Mouse (Mus musculus): Measurements from ENCODE around the gene Stat1. TPM values are rescaled to one million over a fixed set of nuclear protein-coding genes. Genes with fewer than 3 reads are reported as not detected.

Gene Stat1
- polyA plus RNA-seq, 1 experiment, result 40.8 TPM

GRCm38 (mm10) chr1:52158040-52158439 is 38.8 kb downstream of the Stat1 start:
- DNase-seq, result peak; percentile 76
- WGBS, result 57% methylated on average over 2 of the region's 2 CpGs
- H3K27ac ChIP-seq (ENCODE audit: insufficient read depth, low read depth, low read length), result peak overlapping the region; percentile 42; the same call in 1 of the 2 replicates
- TF ChIP-seq CTCF (conservative IDR thresholded peaks at IDR 0.05; ENCODE audit: insufficient read depth, insufficient read length, low read depth, low read length), result no peak
- TF ChIP-seq POLR2A (IDR thresholded peaks at IDR 0.05; ENCODE audit: low read depth, low read length), result no peak
- peaks cover 1% of the 10 kb centered on the region; the same call in 1 of the 2 replicates for H3K36me3 ChIP-seq (ENCODE audit: control insufficient read depth, insufficient read depth, low read length)
- no peak overlapping the region for H3K4me3 ChIP-seq (ENCODE audit: insufficient read depth, low read depth, low read length)
- no peaks in the 10 kb centered on the region for H3K27me3 ChIP-seq (replicated peaks; ENCODE audit: control insufficient read depth, insufficient read depth, low read length)
- peaks cover 17% of the 10 kb centered on the region for H3K4me1 ChIP-seq (ENCODE audit: control insufficient read depth, insufficient read depth, low read length)

GRCm38 (mm10) chr1:52158490-52159381 is 39.5 kb downstream of the Stat1 start:
- WGBS, result 46% methylated on average over 17 of the region's 17 CpGs
- Histone ChIP-seq H3K27ac (ENCODE audit: insufficient read depth, low read depth, low read length) (peak overlapping the region; percentile 11; the same call in 1 of the 2 replicates), H3K4me1 (ENCODE audit: control insufficient read depth, insufficient read depth, low read length) (peaks cover 17% of the 10 kb centered on the region), H3K36me3 (ENCODE audit: control insufficient read depth, insufficient read depth, low read length) (peaks cover 1% of the 10 kb centered on the region; the same call in 1 of the 2 replicates), H3K27me3 (replicated peaks; ENCODE audit: control insufficient read depth, insufficient read depth, low read length) (no peaks in the 10 kb centered on the region), H3K4me3 (ENCODE audit: insufficient read depth, low read depth, low read length) (no peak overlapping the region)
- no peak for TF ChIP-seq POLR2A (IDR thresholded peaks at IDR 0.05; ENCODE audit: low read depth, low read length)
- TF ChIP-seq CTCF (conservative IDR thresholded peaks at IDR 0.05; ENCODE audit: insufficient read depth, insufficient read length, low read depth, low read length), result no peak
- DNase-seq, result peak; percentile 41

- no peak for TF ChIP-seq CTCF (conservative IDR thresholded peaks at IDR 0.05; ENCODE audit: insufficient read depth, insufficient read length, low read depth, low read length)
- H3K27me3 ChIP-seq (replicated peaks; ENCODE audit: control insufficient read depth, insufficient read depth, low read length), result no peaks in the 10 kb centered on the region
- H3K4me1 ChIP-seq (ENCODE audit: control insufficient read depth, insufficient read depth, low read length), result peaks cover 12% of the 10 kb centered on the region
- 86% methylated on average over 8 of the region's 8 CpGs for WGBS
- H3K4me3 ChIP-seq (ENCODE audit: insufficient read depth, low read depth, low read length), result no peak overlapping the region
- DNase-seq, result no peak
- no peak overlapping the region for H3K27ac ChIP-seq (ENCODE audit: insufficient read depth, low read depth, low read length)
- H3K36me3 ChIP-seq (ENCODE audit: control insufficient read depth, insufficient read depth, low read length), result peaks cover 1% of the 10 kb centered on the region
These were observed 41.9 kb downstream of the Stat1 start for GRCm38 (mm10) chr1:52161151-52161550.

GRCm38 (mm10) chr1:52163707-52164457 is 44.6 kb downstream of the Stat1 start:
- Histone ChIP-seq H3K4me1 (ENCODE audit: control insufficient read depth, insufficient read depth, low read length) (peaks cover 2% of the 10 kb centered on the region; the same call in 1 of the 2 replicates), H3K36me3 (ENCODE audit: control insufficient read depth, insufficient read depth, low read length) (peaks cover 1% of the 10 kb centered on the region), H3K4me3 (ENCODE audit: insufficient read depth, low read depth, low read length) (no peak overlapping the region), H3K27ac (ENCODE audit: insufficient read depth, low read depth, low read length) (no peak overlapping the region), H3K27me3 (replicated peaks; ENCODE audit: control insufficient read depth, insufficient read depth, low read length) (no peaks in the 10 kb centered on the region)
- WGBS, result 84% methylated on average over 5 of the region's 5 CpGs
- TF ChIP-seq POLR2A (IDR thresholded peaks at IDR 0.05; ENCODE audit: low read depth, low read length), result no peak
- TF ChIP-seq CTCF (conservative IDR thresholded peaks at IDR 0.05; ENCODE audit: insufficient read depth, insufficient read length, low read depth, low read length), result no peak
- DNase-seq, result no peak

- Histone ChIP-seq H3K27ac (ENCODE audit: insufficient read depth, low read depth, low read length) (no peak overlapping the region), H3K27me3 (replicated peaks; ENCODE audit: control insufficient read depth, insufficient read depth, low read length) (no peaks in the 10 kb centered on the region), H3K36me3 (ENCODE audit: control insufficient read depth, insufficient read depth, low read length) (peaks cover 1% of the 10 kb centered on the region), H3K4me1 (ENCODE audit: control insufficient read depth, insufficient read depth, low read length) (peaks cover 7% of the 10 kb centered on the region; the same call in 1 of the 2 replicates), H3K4me3 (ENCODE audit: insufficient read depth, low read depth, low read length) (no peak overlapping the region)
- DNase-seq, result no peak
- WGBS, result 48% methylated on average over 14 of the region's 14 CpGs
- TF ChIP-seq POLR2A (IDR thresholded peaks at IDR 0.05; ENCODE audit: low read depth, low read length) (no peak), CTCF (conservative IDR thresholded peaks at IDR 0.05; ENCODE audit: insufficient read depth, insufficient read length, low read depth, low read length) (no peak)
These were observed 47.5 kb downstream of the Stat1 start for GRCm38 (mm10) chr1:52166652-52167220.

- DNase-seq, result no peak
- Histone ChIP-seq H3K27me3 (replicated peaks; ENCODE audit: control insufficient read depth, insufficient read depth, low read length) (no peaks in the 10 kb centered on the region), H3K27ac (ENCODE audit: insufficient read depth, low read depth, low read length) (no peak overlapping the region), H3K36me3 (ENCODE audit: control insufficient read depth, insufficient read depth, low read length) (no peaks in the 10 kb centered on the region), H3K4me3 (ENCODE audit: insufficient read depth, low read depth, low read length) (no peak overlapping the region), H3K4me1 (ENCODE audit: control insufficient read depth, insufficient read depth, low read length) (peaks cover 7% of the 10 kb centered on the region; the same call in 1 of the 2 replicates)
- 28% methylated on average over 3 of the region's 3 CpGs for WGBS
- TF ChIP-seq CTCF (conservative IDR thresholded peaks at IDR 0.05; ENCODE audit: insufficient read depth, insufficient read length, low read depth, low read length) (peak; percentile 66), POLR2A (IDR thresholded peaks at IDR 0.05; ENCODE audit: low read depth, low read length) (no peak)
These were observed 50.8 kb downstream of the Stat1 start for GRCm38 (mm10) chr1:52170057-52170456.
